Mouse (Mus musculus) Muller cell, postnatal 12 days (primary cell): ENCODE data around the gene Sorcs1.

Experiments used
- DNase-seq: peaks from one replicate; pipeline ENCODE4 v3.0.0-alpha.2; 2015; ENCODE audit errors: inconsistent ontology term

The Sorcs1 gene

DNA sequence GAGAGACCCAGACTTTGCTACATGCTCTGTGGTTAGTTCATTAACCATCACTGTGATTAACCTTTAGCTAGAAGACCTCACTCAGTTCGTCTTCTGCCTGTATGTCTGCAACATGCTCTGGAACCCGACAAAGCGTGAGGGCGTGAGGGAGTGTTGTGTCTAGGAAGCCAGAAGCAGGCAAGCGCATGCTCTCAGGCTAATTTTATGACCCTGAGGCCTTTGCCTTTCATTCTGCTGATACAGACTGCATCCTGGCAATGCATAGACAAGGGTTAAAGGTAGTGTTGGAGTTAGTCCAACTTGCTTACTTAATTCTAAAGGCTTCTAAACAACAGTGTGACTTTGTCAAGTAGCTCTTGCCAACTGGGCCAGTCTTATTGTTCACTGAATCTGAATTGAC lies 458.0 kb downstream of the Sorcs1 start:
- no peak for DNase-seq

DNA sequence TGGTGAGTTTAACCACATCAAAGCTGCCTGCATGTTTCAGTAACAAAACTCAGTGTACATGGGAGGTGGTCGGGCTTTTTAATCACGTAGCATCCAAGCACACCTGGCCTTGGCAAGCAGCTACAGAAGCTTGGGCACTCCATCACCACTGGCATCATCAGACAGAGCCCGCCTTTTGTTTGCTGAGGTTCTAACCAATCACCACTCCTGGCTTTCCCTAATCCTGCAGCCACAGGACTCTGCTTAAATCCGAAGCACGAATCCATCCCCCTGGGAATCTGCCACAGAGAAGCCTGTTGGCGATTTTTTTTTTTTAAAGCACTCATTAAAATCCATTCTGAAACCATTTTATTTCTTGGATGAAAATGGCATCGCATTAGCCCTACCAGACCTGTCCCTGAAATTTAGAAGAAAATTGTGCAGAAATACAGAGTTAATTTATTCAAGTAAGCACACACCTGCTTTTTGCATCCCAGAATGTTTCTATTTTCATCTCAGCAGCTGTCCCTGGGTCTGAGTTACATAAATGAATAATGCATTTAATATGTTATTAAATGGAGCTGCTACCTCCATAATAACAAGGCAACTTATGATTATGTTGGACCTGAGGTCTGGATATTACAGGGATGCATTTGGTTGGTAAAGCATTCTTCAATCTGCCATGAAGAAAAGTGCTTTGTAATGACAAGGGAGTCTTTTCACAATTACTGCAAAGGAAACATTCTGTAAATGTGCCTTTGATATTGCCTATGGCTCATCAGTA lies 463.8 kb downstream of the Sorcs1 start:
- DNase-seq: no peak

DNA sequence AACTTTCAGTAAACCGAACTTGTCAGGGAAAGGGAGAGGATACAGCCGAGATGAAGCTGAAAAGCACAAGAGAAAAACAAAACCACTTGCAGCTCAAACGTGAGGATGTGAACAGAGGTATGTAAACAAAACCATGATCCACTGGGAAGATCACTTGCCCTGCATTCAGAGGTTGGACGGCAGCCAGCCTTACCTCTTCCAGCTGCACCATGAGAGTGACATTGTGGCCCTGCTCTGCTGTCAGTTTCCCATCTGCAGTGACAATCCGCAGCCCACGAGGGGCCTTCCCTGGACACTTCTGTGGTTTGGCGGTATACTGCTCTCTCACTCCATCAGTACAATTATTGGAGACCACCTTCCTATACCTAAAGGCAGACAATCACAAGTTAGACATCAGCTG lies 468.0 kb downstream of the Sorcs1 start:
- no peak for DNase-seq

DNA sequence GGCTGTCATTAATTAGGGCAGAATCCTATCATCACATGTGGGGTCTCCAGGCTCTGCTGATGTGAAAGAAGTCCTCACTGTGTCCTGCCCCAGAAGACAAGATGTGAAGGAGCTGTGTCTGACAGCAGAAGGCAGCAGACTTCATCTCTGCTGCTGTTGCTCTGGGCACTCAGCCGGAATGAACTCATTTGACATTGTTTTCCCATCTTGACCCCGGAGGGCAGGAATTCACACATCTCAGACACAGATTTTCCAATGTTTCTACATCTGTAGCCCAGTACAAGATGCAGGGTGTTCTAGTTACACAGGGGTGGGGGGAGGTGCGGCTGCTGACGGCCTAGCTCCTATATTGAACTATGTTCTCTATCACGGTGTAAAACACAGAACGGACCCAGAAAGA lies 474.1 kb downstream of the Sorcs1 start:
- DNase-seq: peak; percentile 2

DNA sequence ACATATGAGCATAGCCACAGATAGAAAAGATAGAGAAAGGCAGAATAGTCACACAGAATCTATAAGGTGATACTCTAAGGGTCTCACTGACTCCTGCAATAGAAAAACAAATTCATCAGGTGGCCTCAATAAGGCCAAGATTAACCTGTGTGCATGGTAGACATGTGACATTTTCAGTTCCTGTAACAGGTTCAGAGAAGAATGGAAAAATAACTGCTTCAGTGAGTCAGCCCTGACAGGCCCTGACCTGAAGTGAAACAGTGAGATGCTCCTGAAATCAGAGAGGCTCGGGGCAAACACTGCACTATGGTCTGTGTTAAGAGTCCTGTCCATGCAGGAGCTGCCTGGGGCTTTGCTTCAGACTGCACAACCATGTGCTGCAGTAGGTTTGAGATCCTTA lies 481.9 kb downstream of the Sorcs1 start:
- no peak for DNase-seq

DNA sequence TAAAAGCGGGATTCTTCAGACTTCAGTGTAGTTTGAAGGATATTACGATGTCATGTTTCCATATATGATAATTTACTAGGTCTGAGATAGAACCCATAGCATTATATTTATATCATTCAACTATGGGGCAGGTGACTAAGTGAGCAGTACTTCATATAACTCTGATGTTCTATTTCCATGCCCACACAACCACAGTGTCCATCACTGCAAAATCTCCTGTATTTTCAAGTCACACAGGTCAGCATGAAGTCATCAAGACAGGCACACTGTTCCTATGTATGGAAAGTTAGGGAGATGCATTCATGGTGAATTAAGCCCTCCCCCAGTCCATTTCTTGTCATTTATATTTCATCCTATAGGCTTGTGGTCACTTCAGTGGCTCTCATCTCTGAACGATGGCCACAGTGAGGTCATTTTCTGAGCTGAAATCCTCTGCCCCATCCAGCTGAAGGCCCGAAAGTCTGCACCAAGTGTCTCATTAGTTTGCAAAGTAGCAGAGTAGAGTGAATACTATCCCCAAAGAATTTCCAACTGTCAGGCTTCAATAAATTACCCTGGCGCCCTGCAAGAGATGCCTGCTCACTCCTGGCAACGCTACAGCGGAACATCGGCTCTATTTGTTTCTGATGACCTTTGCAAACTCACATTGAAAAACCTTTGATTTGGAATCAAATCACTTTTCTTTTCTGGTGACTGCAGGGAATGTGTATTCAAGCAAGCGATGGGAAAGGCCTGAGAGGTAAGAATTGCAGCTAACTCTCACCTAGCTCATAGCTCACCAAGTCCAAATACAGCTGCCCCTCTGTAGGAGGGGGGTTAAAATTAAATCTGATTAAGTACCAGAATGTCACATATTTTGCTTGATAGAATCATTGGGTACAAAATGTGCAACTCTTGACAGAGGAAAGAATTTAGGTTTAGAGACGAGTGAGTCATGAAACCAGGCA lies 492.4 kb downstream of the Sorcs1 start:
- DNase-seq: peak; percentile 54

DNA sequence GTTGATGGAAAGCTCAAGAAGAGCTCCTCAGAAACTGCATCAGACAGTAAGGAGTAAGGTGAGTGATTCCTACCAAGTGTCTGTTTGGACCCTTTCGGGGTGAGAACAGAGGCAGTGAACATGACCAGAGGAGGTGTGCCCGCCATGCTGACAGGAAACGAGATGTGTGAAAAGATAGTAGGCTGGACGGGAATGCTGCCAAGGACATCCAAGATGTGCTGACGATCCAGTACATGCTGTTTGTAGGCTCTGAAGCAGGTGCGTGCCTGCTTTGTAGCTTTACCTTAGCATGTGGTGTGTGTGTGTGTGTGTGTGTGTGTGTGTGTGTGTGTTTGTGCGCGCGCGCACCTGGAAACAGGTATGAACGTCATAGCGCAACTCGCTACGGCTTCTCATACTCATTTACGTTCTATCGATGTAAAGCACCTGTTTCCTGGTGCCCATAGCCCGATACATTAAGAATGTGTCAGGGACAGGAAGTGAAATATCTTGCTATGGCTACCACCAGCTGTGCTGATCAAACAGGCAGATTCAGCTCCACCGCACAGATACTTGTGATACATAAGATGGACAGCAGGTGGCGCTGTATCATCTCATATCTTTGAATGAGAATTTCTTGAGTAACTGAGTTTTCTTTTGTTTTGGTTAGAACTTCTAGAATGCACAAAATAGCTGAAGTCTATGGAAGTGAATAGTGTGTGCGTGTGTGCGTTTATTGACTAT lies 493.4 kb downstream of the Sorcs1 start:
- peak; percentile 55 for DNase-seq

DNA sequence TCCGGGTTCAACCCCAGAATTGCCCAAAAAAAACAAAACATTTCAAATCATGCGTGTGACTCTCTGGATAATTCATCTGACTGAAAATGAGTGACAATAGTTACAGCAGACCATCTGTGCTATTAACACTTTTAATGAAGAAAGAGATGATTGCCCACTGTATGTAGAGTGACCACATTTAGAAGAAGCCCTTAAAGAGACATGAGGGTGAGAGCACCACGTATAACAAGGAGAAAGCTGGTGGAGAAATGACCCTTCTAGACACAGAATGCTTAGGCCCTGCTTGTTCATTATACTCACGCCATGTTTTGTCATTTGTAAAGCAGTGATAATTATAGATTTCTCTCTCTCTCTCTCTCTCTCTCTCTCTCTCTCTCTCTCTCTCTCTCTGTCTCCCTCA lies 499.6 kb downstream of the Sorcs1 start:
- no peak for DNase-seq

DNA sequence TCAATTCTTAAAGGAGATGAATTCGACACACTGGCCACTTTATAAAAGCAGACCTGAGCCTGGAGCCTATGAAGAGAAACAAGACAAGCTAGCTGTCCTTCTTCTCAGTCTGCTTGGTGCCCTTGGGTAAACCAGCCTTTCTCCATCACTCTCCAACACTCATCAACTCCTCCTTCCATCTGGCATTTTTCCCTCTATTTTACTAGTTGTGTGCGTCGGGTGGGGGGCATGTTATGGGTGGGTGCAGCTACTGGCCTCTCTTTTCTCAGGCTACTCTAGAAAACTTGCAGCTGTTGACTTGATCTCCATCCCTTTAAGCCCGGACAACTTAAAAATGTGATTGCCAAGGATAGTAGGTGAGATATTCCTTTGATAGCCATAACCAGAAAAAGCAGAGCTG lies 500.3 kb downstream of the Sorcs1 start:
- no peak for DNase-seq

DNA sequence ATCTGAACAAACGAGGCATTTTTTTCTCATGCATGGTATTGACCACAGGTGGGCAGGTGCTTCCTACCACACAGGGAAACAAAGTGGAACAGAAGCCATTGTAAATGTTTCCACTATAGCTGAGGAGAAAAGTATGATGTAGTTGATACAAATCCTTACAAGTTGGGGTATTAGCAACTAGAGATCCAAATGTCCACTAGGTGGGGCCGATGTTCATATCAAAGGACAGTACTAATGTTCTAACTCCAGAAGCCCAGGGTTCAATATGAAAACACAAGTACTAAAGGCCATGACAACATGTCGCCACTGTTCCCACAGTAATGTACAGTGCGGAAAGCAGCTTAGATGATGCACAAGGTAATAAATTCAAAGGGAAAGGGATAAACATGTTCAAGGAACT lies 506.6 kb downstream of the Sorcs1 start:
- DNase-seq: no peak

DNA sequence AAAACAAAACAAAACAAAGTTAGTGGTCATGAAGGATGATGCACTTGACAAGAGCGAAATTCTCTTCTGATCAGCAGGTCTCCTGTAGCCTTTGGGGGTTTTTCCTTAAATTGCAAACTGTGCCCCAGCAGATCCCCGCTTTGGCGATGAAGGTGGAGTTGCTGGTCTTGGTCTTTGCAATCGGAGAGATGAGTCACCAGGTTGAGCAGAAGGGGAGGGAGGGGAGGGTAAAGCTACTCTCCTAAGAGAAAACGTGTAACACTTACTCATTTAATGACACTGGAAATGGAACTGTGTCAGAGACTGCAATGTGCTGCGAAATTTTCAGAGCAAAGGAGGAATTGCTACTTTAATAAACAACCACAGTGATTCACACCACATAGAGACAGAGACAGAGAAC lies 527.3 kb downstream of the Sorcs1 start:
- no peak for DNase-seq

DNA sequence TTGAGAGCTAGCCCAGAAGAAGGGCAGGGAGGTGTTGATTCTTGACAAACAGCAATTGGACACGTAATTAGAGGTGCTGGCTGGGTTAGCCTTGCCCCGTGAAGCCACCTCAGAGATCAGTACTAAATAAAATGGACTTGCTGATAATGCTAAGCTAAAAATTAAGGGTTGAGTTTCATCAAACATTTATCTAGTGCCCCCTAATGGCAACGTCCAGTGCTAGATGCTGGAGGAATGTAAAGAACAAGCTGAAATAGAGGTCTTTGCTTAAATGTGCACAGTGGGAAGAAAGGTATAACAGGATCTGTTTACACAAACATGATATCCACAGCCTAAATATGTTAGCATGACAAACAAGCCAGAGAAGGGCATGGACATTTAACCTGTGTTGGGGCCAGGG lies 532.5 kb downstream of the Sorcs1 start:
- no peak for DNase-seq

DNA sequence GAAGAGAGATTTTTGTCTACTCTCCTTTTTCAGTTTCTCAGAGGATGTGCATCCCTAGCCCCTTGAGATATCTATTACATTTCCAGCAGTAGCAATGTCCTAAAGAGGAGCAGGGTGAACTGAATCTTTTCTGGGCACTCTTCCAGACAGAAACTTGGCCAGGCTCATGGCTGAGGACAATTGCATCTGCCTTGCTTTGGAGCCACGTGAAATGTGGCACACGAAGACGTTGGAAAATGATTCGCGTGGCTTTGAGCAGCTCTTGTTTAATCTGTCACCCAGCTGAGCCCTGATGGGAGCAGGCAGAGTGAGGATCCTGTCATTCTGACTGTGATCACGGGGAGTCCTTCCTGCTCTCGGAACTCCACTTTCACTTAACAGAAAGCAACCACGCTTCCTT lies 536.6 kb downstream of the Sorcs1 start:
- peak; percentile 20 for DNase-seq

DNA sequence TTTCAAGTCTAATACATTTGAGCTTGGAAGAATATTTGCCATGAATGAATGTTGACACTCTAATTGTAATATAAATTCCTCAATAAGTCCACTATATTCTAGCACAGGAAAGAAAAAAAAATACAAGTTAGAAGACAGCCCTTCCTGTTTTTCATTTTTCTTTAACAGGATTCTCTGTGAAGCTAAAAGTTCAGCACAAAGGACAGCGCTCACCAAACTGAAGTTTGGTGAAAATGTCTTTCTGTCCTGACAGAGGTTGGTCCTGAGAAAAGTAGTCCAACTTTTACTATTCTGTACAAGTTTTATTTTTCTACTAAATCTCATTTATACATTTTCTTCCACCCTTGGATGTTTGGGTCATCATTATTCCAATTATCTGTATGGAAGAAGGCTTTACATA lies 543.8 kb downstream of the Sorcs1 start:
- no peak for DNase-seq

DNA sequence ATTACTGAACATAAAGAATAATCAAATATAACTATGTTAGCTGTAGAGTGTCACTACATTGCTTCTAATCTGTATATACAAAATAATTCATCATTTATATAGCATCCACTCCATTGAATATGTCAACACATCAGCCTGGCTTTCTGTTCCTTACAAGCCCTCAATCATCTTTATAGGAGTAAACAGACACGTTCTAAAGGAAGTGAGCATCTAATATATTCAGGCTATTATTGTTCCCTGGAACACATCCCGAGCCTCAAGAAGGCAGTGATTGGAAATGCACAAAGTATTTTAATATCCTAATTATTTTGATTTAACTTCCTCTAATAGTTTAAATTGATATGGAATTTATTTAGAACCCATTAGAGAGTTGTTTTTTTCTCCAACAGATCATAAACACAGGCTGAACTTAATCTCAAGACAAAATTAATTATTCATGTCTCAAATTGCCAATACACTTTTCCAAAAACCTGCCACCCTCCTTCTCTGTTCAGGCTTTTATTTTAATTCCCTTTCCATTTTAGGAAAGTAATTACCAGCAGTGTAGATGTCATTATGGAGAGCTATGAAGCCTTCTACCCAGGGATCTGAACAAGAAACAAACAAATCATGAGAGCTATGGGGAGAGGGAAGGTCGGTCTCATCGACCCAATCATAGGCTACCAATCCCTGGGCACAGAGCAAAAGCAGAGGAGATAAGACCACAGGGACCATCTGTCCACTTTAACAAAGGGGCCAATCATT lies 572.4 kb downstream of the Sorcs1 start:
- no peak for DNase-seq
